Mouse (Mus musculus) stomach, adult 2 months (tissue): ENCODE results near the gene Med16. TPM values are rescaled to one million over a fixed set of nuclear protein-coding genes. Genes with fewer than 3 reads are reported as not detected.

Experiments used
- polyA plus RNA-seq: library from polyadenylated mRNA; depleted of rRNA; stranded (reverse); fragments of >200 nt; gene quantifications from 2 replicates; pipeline ENCODE4 v1.2.3, GENCODE M21; 2012; rRNA removed

The Med16 gene
- polyA plus RNA-seq, result 32.6 and 42.6 TPM in 2 replicates

GRCm38 (mm10) chr10:79908167-79909091, at the start of gene Med16:
TSS of gene Med16 (minus strand) at chr10:79908923.

GRCm38 (mm10) chr10:79926491-79927323, 18.0 kb upstream of the Med16 start, which contains the start of gene Arid3a:
TSS of gene Arid3a (plus strand) at chr10:79927043.

GRCm38 (mm10) chr10:79920958-79921535, 12.3 kb upstream of the Med16 start, which contains the start of gene R3hdm4:
TSS of gene R3hdm4 (minus strand) at chr10:79921208.

GRCm38 (mm10) chr10:79916808-79917531, 8.2 kb upstream of the Med16 start, which contains the start of gene Kiss1r:
TSS of gene Kiss1r (plus strand) at chr10:79916971.

GRCm38 (mm10) chr10:79910556-79910955, 1.8 kb upstream of the Med16 start, which contains the start of gene Gm26602:
TSS of gene Gm26602 (plus strand) at chr10:79910856.

GRCm38 (mm10) chr10:79890670-79891069, 18.1 kb downstream of the Med16 start, which contains the start of gene Cfd:
TSS of gene Cfd (plus strand) at chr10:79890853.

GRCm38 (mm10) chr10:79886054-79886453, 22.7 kb downstream of the Med16 start, which contains the start of gene Elane:
TSS of gene Elane (plus strand) at chr10:79886247.

GRCm38 (mm10) chr10:79874290-79874862, 34.3 kb downstream of the Med16 start, which contains the start of the genes Prtn3 and Plppr3:
TSS of gene Prtn3 (plus strand) at chr10:79874476.
TSS of gene Plppr3 (minus strand) at chr10:79874634.

GRCm38 (mm10) chr10:79853860-79854795, 54.6 kb downstream of the Med16 start, which contains the start of gene Ptbp1:
TSS of gene Ptbp1 (plus strand) at chr10:79854427.

Other genes starting within 250 kb of the Med16 start
- gene Madcam1, start 244.4 kb downstream of the Med16 start, polyA plus RNA-seq, result 2.3 and 3.5 TPM in 2 replicates
- gene Tpgs1, start 239.6 kb downstream of the Med16 start, polyA plus RNA-seq, result 46.3 and 70.6 TPM in 2 replicates
- gene Cdc34, start 226.7 kb downstream of the Med16 start, polyA plus RNA-seq, result 128 and 187 TPM in 2 replicates
- 0.40 and 0.49 TPM in 2 replicates for gene Gzmm, start 219.9 kb downstream of the Med16 start, polyA plus RNA-seq
- 297 and 403 TPM in 2 replicates for gene Bsg, start 204.4 kb downstream of the Med16 start, polyA plus RNA-seq
- gene Hcn2, start 192.3 kb downstream of the Med16 start, polyA plus RNA-seq, result 4.5 and 13.1 TPM in 2 replicates
- gene Polrmt, start 162.3 kb downstream of the Med16 start, polyA plus RNA-seq, result 31.4 and 34.4 TPM in 2 replicates
- gene Fgf22, start 153.8 kb downstream of the Med16 start, polyA plus RNA-seq, result 1.4 and 3.3 TPM in 2 replicates
- gene Rnf126, start 142.0 kb downstream of the Med16 start, polyA plus RNA-seq, result 95.5 and 175 TPM in 2 replicates
- 20.3 and 35.5 TPM in 2 replicates for gene Fstl3, start 131.7 kb downstream of the Med16 start, polyA plus RNA-seq
- 0.06 TPM in 1 of 2 replicates, not detected in the other for gene Prss57, start 118.0 kb downstream of the Med16 start, polyA plus RNA-seq
- 22.1 and 34.0 TPM in 2 replicates for gene Palm, start 115.4 kb downstream of the Med16 start, polyA plus RNA-seq
- gene Misp, start 87.9 kb downstream of the Med16 start, polyA plus RNA-seq, result 27.0 and 27.4 TPM in 2 replicates
- gene Ptbp1, start 54.5 kb downstream of the Med16 start, polyA plus RNA-seq, result 94.3 and 115 TPM in 2 replicates
- gene Prtn3, start 34.4 kb downstream of the Med16 start, polyA plus RNA-seq, result 0.53 and 0.74 TPM in 2 replicates
- gene Plppr3, start 34.3 kb downstream of the Med16 start, polyA plus RNA-seq, result 1.6 and 2.0 TPM in 2 replicates
- gene Elane, start 22.7 kb downstream of the Med16 start, polyA plus RNA-seq, result 0.06 TPM in 1 of 2 replicates, not detected in the other
- 72.2 and 178 TPM in 2 replicates for gene Cfd, start 18.1 kb downstream of the Med16 start, polyA plus RNA-seq
- not detected in 2 replicates for gene Gm26602, start 1.9 kb upstream of the Med16 start, polyA plus RNA-seq
- gene Kiss1r, start 8.0 kb upstream of the Med16 start, polyA plus RNA-seq, result 7.4 and 9.7 TPM in 2 replicates
- gene R3hdm4, start 12.3 kb upstream of the Med16 start, polyA plus RNA-seq, result 255 and 260 TPM in 2 replicates
- gene Arid3a, start 18.1 kb upstream of the Med16 start, polyA plus RNA-seq, result 7.4 and 10.0 TPM in 2 replicates
- 24.7 and 30.0 TPM in 2 replicates for gene Wdr18, start 51.2 kb upstream of the Med16 start, polyA plus RNA-seq
- 0.12 TPM in 1 of 2 replicates, not detected in the other for gene Grin3b, start 61.8 kb upstream of the Med16 start, polyA plus RNA-seq
- 256 and 400 TPM in 2 replicates for gene Tmem259, start 75.4 kb upstream of the Med16 start, polyA plus RNA-seq
- 68.4 and 74.9 TPM in 2 replicates for gene Cnn2, start 79.7 kb upstream of the Med16 start, polyA plus RNA-seq
- gene Abca7, start 87.6 kb upstream of the Med16 start, polyA plus RNA-seq, result 14.0 and 17.3 TPM in 2 replicates
- gene Arhgap45, start 107.7 kb upstream of the Med16 start, polyA plus RNA-seq, result 6.0 and 9.1 TPM in 2 replicates
- gene Polr2e, start 130.9 kb upstream of the Med16 start, polyA plus RNA-seq, result 51.4 and 57.1 TPM in 2 replicates
- gene Gpx4, start 138.2 kb upstream of the Med16 start, polyA plus RNA-seq, result 404 and 629 TPM in 2 replicates
- 25.7 and 25.9 TPM in 2 replicates for gene Sbno2, start 196.6 kb upstream of the Med16 start, polyA plus RNA-seq
- gene Stk11, start 206.9 kb upstream of the Med16 start, polyA plus RNA-seq, result 89.6 and 104 TPM in 2 replicates
- 2,554 and 5,321 TPM in 2 replicates for gene Atp5d, start 229.7 kb upstream of the Med16 start, polyA plus RNA-seq
- 18.7 and 25.0 TPM in 2 replicates for gene Cbarp, start 231.9 kb upstream of the Med16 start, polyA plus RNA-seq
- 112 and 128 TPM in 2 replicates for gene Midn, start 239.3 kb upstream of the Med16 start, polyA plus RNA-seq